Mouse (Mus musculus): Measurements from ENCODE around the gene A230050P20Rik.

The A230050P20Rik gene

DNA sequence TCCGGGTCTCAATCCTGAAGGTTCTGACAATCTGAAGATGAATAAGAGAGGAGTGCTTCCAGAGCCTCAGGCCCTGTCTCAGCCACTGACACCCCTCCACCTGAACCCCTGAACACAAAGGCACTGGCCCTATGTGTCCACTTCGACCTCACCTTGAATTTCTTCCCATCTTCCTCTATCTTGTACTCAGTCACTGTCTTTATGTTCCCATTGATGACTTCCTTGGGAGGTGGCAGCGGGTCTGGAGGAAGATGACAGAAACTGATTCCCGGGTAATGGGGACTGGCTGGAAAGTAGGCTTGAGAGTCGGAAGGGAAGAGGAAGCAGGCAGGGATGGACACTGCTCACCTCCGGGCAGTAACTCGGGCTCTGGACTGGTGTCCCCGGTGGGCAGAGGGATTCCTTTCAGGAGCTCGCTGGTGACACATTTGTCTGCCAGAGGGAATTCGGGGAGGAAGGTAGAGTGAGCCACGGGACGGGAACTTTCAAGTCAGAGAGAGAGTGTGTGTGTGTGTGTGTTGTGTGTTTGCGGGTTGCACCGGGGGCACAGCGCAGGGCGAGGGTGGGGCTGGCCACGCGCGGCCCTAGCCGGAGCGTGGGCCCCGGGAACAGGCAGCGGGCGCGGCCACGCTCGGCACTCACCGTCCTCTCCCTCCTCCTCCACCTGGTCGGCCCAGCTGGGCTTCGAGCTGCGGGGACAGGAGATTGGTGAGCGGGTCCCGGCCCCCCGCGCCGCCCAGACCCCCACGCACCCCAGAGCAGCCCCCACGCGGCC is 29.5 kb downstream of the A230050P20Rik start:
- no peak for DNase-seq

DNA sequence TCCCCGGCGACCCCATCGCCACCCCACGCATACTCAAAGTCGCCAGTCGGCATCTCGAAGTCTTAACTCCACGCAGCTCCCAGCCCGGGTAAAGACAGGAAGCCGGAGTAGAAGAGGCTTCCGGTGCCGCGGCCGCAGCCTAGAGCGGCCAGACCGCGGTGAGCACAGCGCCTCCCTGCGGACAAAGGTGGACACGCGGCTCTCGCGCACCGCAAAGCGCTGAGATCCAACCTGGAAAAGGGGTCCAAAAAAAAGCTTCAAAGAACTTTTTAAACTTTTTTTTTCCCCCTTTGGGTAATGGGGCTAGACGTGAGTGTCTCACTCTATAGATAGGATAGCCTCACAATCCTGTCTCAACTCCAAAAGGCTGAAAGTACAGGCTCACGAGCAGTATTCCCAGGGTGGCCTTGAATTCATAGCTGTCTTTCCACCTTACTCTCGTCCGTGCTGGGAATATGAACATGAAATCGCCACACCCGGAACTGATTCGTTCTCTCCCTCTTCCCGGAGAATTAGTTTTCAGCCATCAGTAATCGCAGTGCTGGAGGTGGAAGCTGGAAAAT is 30.1 kb downstream of the A230050P20Rik start, which contains the start of gene Eif3g:
Eif3g (minus strand) TSS at position 113 of the 563 bp plus-strand sequence.
- DNase-seq: peak; percentile 89

DNA sequence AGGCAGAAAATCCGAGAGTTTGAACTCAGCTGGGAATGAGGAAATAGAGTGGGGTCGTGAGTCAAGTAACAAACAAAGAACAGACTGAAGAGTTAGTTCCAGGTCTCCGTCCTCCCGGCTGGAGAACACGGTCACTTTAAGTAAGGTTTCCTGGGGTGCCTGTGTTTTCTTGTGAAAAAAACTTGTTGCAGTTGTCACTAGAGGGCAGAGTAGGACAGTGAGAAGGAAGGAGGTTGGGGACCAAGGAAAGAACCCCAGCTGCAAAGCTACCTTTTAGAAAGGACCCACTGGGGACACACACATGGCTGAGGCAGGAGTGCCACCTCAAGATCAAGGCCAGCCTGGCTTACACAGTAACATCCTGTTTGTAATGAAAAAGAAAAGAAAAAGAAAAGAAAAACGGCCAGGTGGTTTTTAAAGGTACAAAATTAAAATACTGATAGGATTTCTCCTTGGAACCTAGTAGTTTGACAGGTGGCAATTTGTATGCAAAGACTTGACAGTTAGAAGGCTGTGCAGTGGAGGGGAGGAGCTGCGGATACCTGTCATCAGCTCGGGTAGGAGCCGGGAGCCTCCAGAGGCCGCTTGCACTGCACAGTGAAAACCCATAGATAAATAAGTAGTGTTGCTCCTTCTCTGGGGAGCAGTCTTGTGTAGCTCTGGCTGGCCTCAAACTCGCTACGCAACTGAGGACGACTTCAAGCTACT is 33.2 kb downstream of the A230050P20Rik start:
- peak; percentile 78 for DNase-seq

DNA sequence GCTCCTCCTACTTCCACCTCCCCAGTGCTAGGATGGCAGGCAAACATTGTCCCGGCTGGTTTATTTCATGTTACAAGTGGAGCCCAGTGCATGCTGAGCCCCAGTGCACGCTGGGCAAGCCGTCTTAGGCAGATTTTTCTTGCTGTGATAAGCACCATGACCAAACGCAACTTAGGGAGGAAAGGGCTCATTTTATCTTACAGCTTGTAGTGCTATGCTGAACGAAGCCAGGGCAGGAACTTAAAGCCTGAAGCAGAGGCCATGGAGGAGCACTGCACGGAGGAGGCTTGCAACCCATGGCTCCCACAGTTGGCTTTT is 33.7 kb downstream of the A230050P20Rik start:
- DNase-seq: peak; percentile 34

DNA sequence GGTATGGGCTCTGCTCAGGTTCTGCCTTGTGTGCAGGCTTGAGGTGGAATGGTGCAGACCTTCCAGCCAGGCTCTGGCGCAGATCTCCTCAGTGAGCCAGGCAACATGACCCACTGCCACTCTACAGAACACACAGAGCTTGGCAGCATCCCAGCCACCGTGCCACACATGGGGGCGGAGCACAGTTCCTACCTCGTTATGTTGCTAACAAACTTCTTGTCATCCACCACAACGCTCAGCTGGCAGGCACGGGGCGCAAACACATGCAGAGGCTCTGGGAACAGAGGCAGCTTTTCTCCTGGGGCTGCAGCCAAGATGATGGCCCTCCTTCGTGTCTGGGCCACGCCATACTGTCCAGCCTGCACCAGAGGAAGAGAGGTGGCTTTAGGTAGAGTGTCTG is 41.5 kb downstream of the A230050P20Rik start:
- DNase-seq: no peak

DNA sequence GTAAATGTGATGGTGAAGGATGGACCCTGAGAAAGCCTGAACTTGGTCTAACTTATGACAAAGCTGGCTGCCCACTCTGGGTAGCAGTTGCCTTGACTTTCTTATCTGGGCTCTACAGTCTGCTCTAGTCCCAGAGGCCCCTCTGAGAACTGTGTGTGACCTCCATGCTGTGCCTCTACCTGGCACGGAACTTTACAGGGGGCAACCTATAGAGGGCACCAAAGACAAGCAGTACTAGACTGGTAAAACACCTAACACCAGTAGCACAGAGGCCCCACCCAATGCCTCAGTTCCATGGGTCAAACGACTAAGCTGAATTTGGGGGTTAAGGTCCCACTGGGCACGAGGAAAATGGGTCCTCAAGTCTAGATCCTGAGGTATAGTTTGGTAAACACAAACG is 47.7 kb downstream of the A230050P20Rik start:
- DNase-seq: peak; percentile 54

DNA sequence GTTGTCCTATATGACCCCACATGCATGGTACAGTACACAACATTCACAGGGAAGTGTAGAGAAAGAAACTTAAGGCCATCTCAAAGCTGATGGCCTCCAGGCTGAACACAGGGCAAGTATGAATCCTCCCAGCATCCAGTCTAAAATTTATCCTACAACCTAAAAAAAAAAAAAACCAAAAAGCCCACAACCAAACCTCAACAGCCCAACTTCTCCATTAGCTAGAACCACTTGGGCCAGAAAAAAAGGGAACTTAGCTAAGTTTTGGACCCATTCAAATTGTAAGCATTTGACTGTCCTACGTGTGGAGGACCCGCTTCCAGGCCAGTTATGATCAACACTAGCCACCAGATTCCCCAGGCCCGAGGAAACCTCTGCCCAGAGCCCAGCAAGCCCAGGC is 54.8 kb downstream of the A230050P20Rik start:
- no peak for DNase-seq

All from lung, postnatal 10 days (tissue).